8 mouse cellular contexts compared by ENCODE assay signal in the genomic region with DNA sequence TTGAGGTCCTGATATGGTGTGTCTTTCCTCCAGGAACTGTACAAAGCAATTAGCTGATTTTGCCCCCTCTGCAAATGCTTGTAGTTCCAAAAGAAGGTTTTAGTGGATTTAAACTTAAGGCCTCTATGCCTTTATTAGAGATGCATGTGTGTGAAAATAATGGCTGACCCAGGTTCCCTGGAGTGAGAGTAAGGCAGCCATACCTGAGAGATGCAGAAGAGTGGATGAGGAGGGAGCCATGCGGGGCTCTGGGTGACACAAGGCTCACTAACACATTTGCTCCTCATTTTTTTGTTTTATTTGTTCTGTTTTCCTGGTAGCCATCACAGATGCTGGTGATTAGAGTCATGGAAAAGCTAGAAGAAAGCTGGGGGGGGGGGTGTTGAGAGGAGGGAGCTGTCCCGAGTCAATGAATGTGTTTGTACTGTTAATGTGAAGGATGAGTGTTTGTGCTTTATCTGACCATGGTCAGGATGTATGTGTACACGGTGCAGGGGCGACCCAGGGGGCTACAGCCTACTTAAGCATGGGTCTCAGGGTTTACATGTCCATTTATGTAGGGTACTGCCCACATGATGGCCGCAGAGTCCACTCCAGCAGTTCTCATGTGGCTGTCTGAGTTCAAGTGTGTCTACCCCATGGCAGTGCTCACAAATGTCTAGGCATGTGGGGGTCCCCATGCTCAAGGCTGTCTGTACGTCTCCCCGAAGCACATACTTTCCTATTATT. TPM values are rescaled to one million over a fixed set of nuclear protein-coding genes. Genes with fewer than 3 reads are reported as not detected.
A peak's percentile ranks its signal among the peaks of the same experiment; 100 is the strongest.
DNase-seq lines count a peak whose midpoint lies in the region; ATAC-seq and TF ChIP-seq lines count a peak whose summit lies in the region.

No protein-coding gene starts in this region.

- TF ChIP-seq CTCF in midbrain, postnatal 0 days (IDR thresholded peaks at IDR 0.05): no peak

- no peak for ATAC-seq in kidney, embryonic 15.5 days (replicated peaks; ENCODE audit: low FRiP score)
- no peak for ATAC-seq in intestine, embryonic 16.5 days
- ATAC-seq in midbrain, postnatal 0 days (ENCODE audit: low FRiP score): no peak

- H3K4me1 ChIP-seq in kidney, embryonic 15.5 days: peaks cover 81% of the 10 kb centered on the region
- peaks cover 89% of the 10 kb centered on the region for H3K4me1 ChIP-seq in forebrain, embryonic 10.5 days
- peaks cover 55% of the 10 kb centered on the region for H3K4me1 ChIP-seq in intestine, embryonic 16.5 days (ENCODE audit: control insufficient read depth, insufficient read depth, low read length)
- H3K4me1 ChIP-seq in midbrain, postnatal 0 days (ENCODE audit: insufficient read depth, low read length): peaks cover 55% of the 10 kb centered on the region

- peak overlapping the region; percentile 47 for H3K4me3 ChIP-seq in kidney, embryonic 15.5 days (replicated peaks)
- H3K4me3 ChIP-seq in forebrain, embryonic 10.5 days: peak overlapping the region; percentile 79
- peak overlapping the region; percentile 36 for H3K4me3 ChIP-seq in intestine, embryonic 16.5 days (ENCODE audit: low read length)
- H3K4me3 ChIP-seq in midbrain, postnatal 0 days (ENCODE audit: low read depth, low read length): peak overlapping the region; percentile 37

- no peak overlapping the region for H3K9ac ChIP-seq in kidney, embryonic 15.5 days
- peak overlapping the region; percentile 53 for H3K9ac ChIP-seq in intestine, embryonic 16.5 days (ENCODE audit: low read depth, low read length)
- H3K9ac ChIP-seq in midbrain, postnatal 0 days (replicated peaks; ENCODE audit: low read length, poor library complexity, severe bottlenecking): peak overlapping the region; percentile 89

- peak overlapping the region; percentile 68 for H3K4me2 ChIP-seq in kidney, embryonic 15.5 days
- H3K4me2 ChIP-seq in intestine, embryonic 16.5 days (ENCODE audit: low read depth, low read length): peak overlapping the region; percentile 55
- H3K4me2 ChIP-seq in midbrain, postnatal 0 days (ENCODE audit: low read depth, low read length, poor library complexity, severe bottlenecking): peak overlapping the region; percentile 86

- no peak for DNase-seq in kidney, adult 8-10 months
- DNase-seq in forebrain, embryonic 10.5 days (ENCODE audit: extremely low spot score, low spot score): no peak
- DNase-seq in midbrain, postnatal 0 days (ENCODE audit: low spot score): no peak
- no peak for DNase-seq in right cerebral cortex, adult 18-20 months
- DNase-seq in cerebellum, adult 8-10 months: no peak
- DNase-seq in lung, adult 18-20 months: no peak

- H3K27me3 ChIP-seq in kidney, embryonic 15.5 days: no peaks in the 10 kb centered on the region
- H3K27me3 ChIP-seq in forebrain, embryonic 10.5 days (ENCODE audit: poor library complexity, severe bottlenecking): peaks cover 17% of the 10 kb centered on the region
- H3K27me3 ChIP-seq in intestine, embryonic 16.5 days (replicated peaks; ENCODE audit: control insufficient read depth, insufficient read depth, low read length): no peaks in the 10 kb centered on the region; the same call in 1 of the 2 replicates
- no peaks in the 10 kb centered on the region for H3K27me3 ChIP-seq in midbrain, postnatal 0 days (ENCODE audit: insufficient read depth, low read length)

- H3K36me3 ChIP-seq in kidney, embryonic 15.5 days: peaks cover 16% of the 10 kb centered on the region
- H3K36me3 ChIP-seq in forebrain, embryonic 10.5 days (replicated peaks): peaks cover 23% of the 10 kb centered on the region
- H3K36me3 ChIP-seq in intestine, embryonic 16.5 days (ENCODE audit: control insufficient read depth, insufficient read depth, low read length): 0 out of 2 replicates have a peak, but pooled peaks cover 3% of the 10 kb centered on the region
- peaks cover 17% of the 10 kb centered on the region for H3K36me3 ChIP-seq in midbrain, postnatal 0 days (ENCODE audit: insufficient read depth, low read length)

- no peaks in the 10 kb centered on the region for H3K9me3 ChIP-seq in kidney, embryonic 15.5 days (replicated peaks)
- H3K9me3 ChIP-seq in forebrain, embryonic 10.5 days: no peaks in the 10 kb centered on the region
- H3K9me3 ChIP-seq in intestine, embryonic 16.5 days (ENCODE audit: control insufficient read depth, low read length): no peaks in the 10 kb centered on the region
- H3K9me3 ChIP-seq in midbrain, postnatal 0 days (ENCODE audit: low read length): no peaks in the 10 kb centered on the region

- WGBS in kidney, embryonic 15.5 days: 29% methylated on average over 7 of the region's 7 CpGs
- WGBS in forebrain, embryonic 10.5 days: 45% methylated on average over 7 of the region's 7 CpGs
- WGBS in intestine, embryonic 16.5 days: 31% methylated on average over 7 of the region's 7 CpGs
- 19% methylated on average over 7 of the region's 7 CpGs for WGBS in midbrain, postnatal 0 days

- H3K27ac ChIP-seq in kidney, embryonic 15.5 days: peak overlapping the region; percentile 70; the same call in 1 of the 2 replicates
- H3K27ac ChIP-seq in forebrain, embryonic 10.5 days: peak overlapping the region; percentile 88
- peak overlapping the region; percentile 15; the same call in 1 of the 2 replicates for H3K27ac ChIP-seq in intestine, embryonic 16.5 days (ENCODE audit: low read length)
- H3K27ac ChIP-seq in midbrain, postnatal 0 days (ENCODE audit: low read depth, low read length): peak overlapping the region; percentile 93

RNA-seq across cellular contexts. Expression of gene Syngap1, which starts 9.7 kb away (rescaled TPM):
- polyA plus RNA-seq in kidney, embryonic 15.5 days (2015; fragmentation: Nextera tagmentation; extraction: Ambion mirVana): 1.9 and 2.0 TPM in 2 replicates
- 1.5 and 1.9 TPM in 2 replicates for polyA plus RNA-seq in forebrain, embryonic 10.5 days (2016; fragmentation: Nextera tagmentation; extraction: Ambion mirVana)
- polyA plus RNA-seq in intestine, embryonic 16.5 days (2015; fragmentation: Nextera tagmentation; extraction: Ambion mirVana): 0.66 and 1.1 TPM in 2 replicates
- 77.0 and 90.3 TPM in 2 replicates for total RNA-seq in midbrain, postnatal 0 days (2014; rRNA removed)
- polyA plus RNA-seq in midbrain, postnatal 0 days (2015; fragmentation: Nextera tagmentation; extraction: Ambion mirVana): 3.6 and 6.1 TPM in 2 replicates

RNA-seq across cellular contexts. Expression of gene Cuta, which starts 11.4 kb away (rescaled TPM):
- 192 and 203 TPM in 2 replicates for polyA plus RNA-seq in kidney, embryonic 15.5 days (2015; fragmentation: Nextera tagmentation; extraction: Ambion mirVana)
- polyA plus RNA-seq in forebrain, embryonic 10.5 days (2016; fragmentation: Nextera tagmentation; extraction: Ambion mirVana): 180 and 184 TPM in 2 replicates
- polyA plus RNA-seq in intestine, embryonic 16.5 days (2015; fragmentation: Nextera tagmentation; extraction: Ambion mirVana): 294 and 314 TPM in 2 replicates
- total RNA-seq in midbrain, postnatal 0 days (2014; rRNA removed): 49.6 and 55.6 TPM in 2 replicates
- 136 and 143 TPM in 2 replicates for polyA plus RNA-seq in midbrain, postnatal 0 days (2015; fragmentation: Nextera tagmentation; extraction: Ambion mirVana)

RNA-seq across cellular contexts. Expression of gene Phf1, which starts 17.9 kb away (rescaled TPM):
- polyA plus RNA-seq in kidney, embryonic 15.5 days (2015; fragmentation: Nextera tagmentation; extraction: Ambion mirVana): 7.0 and 8.7 TPM in 2 replicates
- polyA plus RNA-seq in forebrain, embryonic 10.5 days (2016; fragmentation: Nextera tagmentation; extraction: Ambion mirVana): 2.8 and 2.9 TPM in 2 replicates
- 6.8 and 8.0 TPM in 2 replicates for polyA plus RNA-seq in intestine, embryonic 16.5 days (2015; fragmentation: Nextera tagmentation; extraction: Ambion mirVana)
- total RNA-seq in midbrain, postnatal 0 days (2014; rRNA removed): 48.7 and 53.5 TPM in 2 replicates
- polyA plus RNA-seq in midbrain, postnatal 0 days (2015; fragmentation: Nextera tagmentation; extraction: Ambion mirVana): 32.8 and 35.8 TPM in 2 replicates

RNA-seq across cellular contexts. Expression of gene Zbtb9, which starts 22.2 kb away (rescaled TPM):
- polyA plus RNA-seq in kidney, embryonic 15.5 days (2015; fragmentation: Nextera tagmentation; extraction: Ambion mirVana): 18.4 and 20.0 TPM in 2 replicates
- 17.5 and 20.1 TPM in 2 replicates for polyA plus RNA-seq in forebrain, embryonic 10.5 days (2016; fragmentation: Nextera tagmentation; extraction: Ambion mirVana)
- 13.8 and 14.8 TPM in 2 replicates for polyA plus RNA-seq in intestine, embryonic 16.5 days (2015; fragmentation: Nextera tagmentation; extraction: Ambion mirVana)
- total RNA-seq in midbrain, postnatal 0 days (2014; rRNA removed): 16.1 and 19.4 TPM in 2 replicates
- 6.6 and 6.7 TPM in 2 replicates for polyA plus RNA-seq in midbrain, postnatal 0 days (2015; fragmentation: Nextera tagmentation; extraction: Ambion mirVana)

RNA-seq across cellular contexts. Expression of gene Kifc5b, which starts 33.8 kb away (rescaled TPM):
- 9.0 and 9.3 TPM in 2 replicates for polyA plus RNA-seq in kidney, embryonic 15.5 days (2015; fragmentation: Nextera tagmentation; extraction: Ambion mirVana)
- polyA plus RNA-seq in forebrain, embryonic 10.5 days (2016; fragmentation: Nextera tagmentation; extraction: Ambion mirVana): 11.7 and 12.5 TPM in 2 replicates
- polyA plus RNA-seq in intestine, embryonic 16.5 days (2015; fragmentation: Nextera tagmentation; extraction: Ambion mirVana): 5.3 and 6.5 TPM in 2 replicates
- total RNA-seq in midbrain, postnatal 0 days (2014; rRNA removed): 1.9 and 4.7 TPM in 2 replicates
- polyA plus RNA-seq in midbrain, postnatal 0 days (2015; fragmentation: Nextera tagmentation; extraction: Ambion mirVana): 1.6 and 1.9 TPM in 2 replicates

Comparison
In these comparisons a context has a peak if more than half of its experiments do, and no peak if none do; other contexts are left out.
1. H3K27ac ChIP-seq: peak in every context shown above with its lines; median percentile 93 in midbrain, postnatal 0 days; 88 in forebrain, embryonic 10.5 days; 70 in kidney, embryonic 15.5 days; 15 in intestine, embryonic 16.5 days.